8 mouse cellular contexts compared by ENCODE assay signal in genomic region chr17:46857361-46857902, GRCm38 (mm10). TPM values are rescaled to one million over a fixed set of nuclear protein-coding genes. Genes with fewer than 3 reads are reported as not detected.
A peak's percentile ranks its signal among the peaks of the same experiment; 100 is the strongest.
DNase-seq lines count a peak whose midpoint lies in the region; ATAC-seq and TF ChIP-seq lines count a peak whose summit lies in the region.

No protein-coding gene starts in this region.

- H3K4me3 ChIP-seq in C2C12 (ENCODE audit: insufficient read depth, poor library complexity, severe bottlenecking): peak overlapping the region; percentile 97
- H3K4me3 ChIP-seq in heart, embryonic 11.5 days (ENCODE audit: low read depth, low read length): peak overlapping the region; percentile 86
- peak overlapping the region; percentile 96 for H3K4me3 ChIP-seq in kidney, embryonic 16.5 days (ENCODE audit: low read length)
- H3K4me3 ChIP-seq in liver, embryonic 12.5 days: peak overlapping the region; percentile 97

- H3K79me3 ChIP-seq in C2C12 (ENCODE audit: low read depth): peaks cover 34% of the 10 kb centered on the region

- H3K4me1 ChIP-seq in heart, embryonic 11.5 days (ENCODE audit: control insufficient read depth, insufficient read depth, low read length): peaks cover 31% of the 10 kb centered on the region
- H3K4me1 ChIP-seq in kidney, embryonic 16.5 days (ENCODE audit: insufficient read depth, low read length): peaks cover 35% of the 10 kb centered on the region
- peaks cover 43% of the 10 kb centered on the region for H3K4me1 ChIP-seq in liver, embryonic 12.5 days

- H3K79me2 ChIP-seq in C2C12 (ENCODE audit: control insufficient read depth, insufficient read depth): peaks cover 44% of the 10 kb centered on the region

- H3K9me3 ChIP-seq in heart, embryonic 11.5 days (replicated peaks; ENCODE audit: control insufficient read depth, low read length): no peaks in the 10 kb centered on the region
- H3K9me3 ChIP-seq in kidney, embryonic 16.5 days (ENCODE audit: low read length): no peaks in the 10 kb centered on the region
- no peaks in the 10 kb centered on the region for H3K9me3 ChIP-seq in liver, embryonic 12.5 days (replicated peaks)

- peak overlapping the region; percentile 99 for H3ac ChIP-seq in C2C12 (ENCODE audit: control insufficient read depth, insufficient read length, low read depth)

- peaks cover 3% of the 10 kb centered on the region for H3K36me3 ChIP-seq in C2C12 (ENCODE audit: control insufficient read depth, insufficient read depth)
- no peaks in the 10 kb centered on the region for H3K36me3 ChIP-seq in heart, embryonic 11.5 days (ENCODE audit: control insufficient read depth, insufficient read depth, low read length)
- H3K36me3 ChIP-seq in kidney, embryonic 16.5 days (ENCODE audit: insufficient read depth, low read length): no peaks in the 10 kb centered on the region
- no peaks in the 10 kb centered on the region for H3K36me3 ChIP-seq in liver, embryonic 12.5 days

- DNase-seq in brain, adult 2 months (ENCODE audit: low read depth, low spot score): peak; percentile 92
- DNase-seq in neural tube, embryonic 10.5 days (ENCODE audit: extremely low spot score, low spot score): peak; percentile 85
- peak; percentile 70 for DNase-seq in telencephalon, adult 2 months (ENCODE audit: low read depth, low spot score)

- no peaks in the 10 kb centered on the region for H3K27me3 ChIP-seq in C2C12 (ENCODE audit: control insufficient read depth, insufficient read depth, insufficient read length)
- H3K27me3 ChIP-seq in heart, embryonic 11.5 days (ENCODE audit: control insufficient read depth, insufficient read depth, low read length): no peaks in the 10 kb centered on the region
- H3K27me3 ChIP-seq in kidney, embryonic 16.5 days (ENCODE audit: insufficient read depth, low read length): no peaks in the 10 kb centered on the region
- H3K27me3 ChIP-seq in liver, embryonic 12.5 days (replicated peaks): no peaks in the 10 kb centered on the region

- peak overlapping the region; percentile 100 for H3K9ac ChIP-seq in heart, embryonic 11.5 days (ENCODE audit: low read depth, low read length)
- H3K9ac ChIP-seq in kidney, embryonic 16.5 days (replicated peaks; ENCODE audit: low read length): peak overlapping the region; percentile 100
- peak overlapping the region; percentile 100 for H3K9ac ChIP-seq in liver, embryonic 12.5 days

- under 1% methylated on average over 51 of the region's 52 CpGs for WGBS in heart, embryonic 11.5 days (ENCODE audit: insufficient replicate concordance)
- under 1% methylated on average over 30 of the region's 52 CpGs for WGBS in kidney, embryonic 16.5 days
- WGBS in liver, embryonic 12.5 days (ENCODE audit: insufficient replicate concordance): under 1% methylated on average over 43 of the region's 52 CpGs

- H3K27ac ChIP-seq in heart, embryonic 11.5 days (ENCODE audit: low read depth, low read length): peak overlapping the region; percentile 100
- H3K27ac ChIP-seq in kidney, embryonic 16.5 days (ENCODE audit: low read length): peak overlapping the region; percentile 100
- peak overlapping the region; percentile 99 for H3K27ac ChIP-seq in liver, embryonic 12.5 days

- H3K4me2 ChIP-seq in heart, embryonic 11.5 days: peak overlapping the region; percentile 64
- peak overlapping the region; percentile 57 for H3K4me2 ChIP-seq in kidney, embryonic 16.5 days (replicated peaks; ENCODE audit: low read depth, low read length)
- peak overlapping the region; percentile 74 for H3K4me2 ChIP-seq in liver, embryonic 12.5 days

- peak; percentile 53 for ATAC-seq in erythroblast, adult 5-6 weeks (replicated peaks; ENCODE audit: low FRiP score, poor library complexity, severe bottlenecking)
- ATAC-seq in heart, embryonic 11.5 days (replicated peaks; ENCODE audit: insufficient number of reproducible peaks, low FRiP score, low TSS enrichment): peak; percentile 67
- peak; percentile 76 for ATAC-seq in kidney, embryonic 16.5 days (ENCODE audit: low FRiP score, low TSS enrichment)
- peak; percentile 76 for ATAC-seq in liver, embryonic 12.5 days

- TF ChIP-seq CTCF in C2C12 (IDR thresholded peaks at IDR 0.05; ENCODE audit: control insufficient read depth, insufficient read depth, insufficient read length): no peak

TF ChIP-seq in C2C12, 6 proteins besides CTCF, POLR2A, EP300 and RAD21:
- TF ChIP-seq MAX (IDR thresholded peaks at IDR 0.05) (no peak), MYOD1 (IDR thresholded peaks at IDR 0.05; ENCODE audit: control insufficient read depth, insufficient read length, low read depth) (no peak), MYOG (IDR thresholded peaks at IDR 0.05; ENCODE audit: control insufficient read depth, extremely low read depth, insufficient read length) (no peak), FOSL1 (IDR thresholded peaks at IDR 0.05; ENCODE audit: insufficient read depth, low read length, poor library complexity, severe bottlenecking) (no peak), CEBPB (IDR thresholded peaks at IDR 0.05; ENCODE audit: low read depth) (no peak)

RNA-seq across cellular contexts. Expression of gene Bicral, which starts 0.8 kb away (rescaled TPM):
- polyA plus RNA-seq in C2C12 (2012; fragmentation: generic; extraction: Trizol): 3.9 TPM
- 6.5 and 7.5 TPM in 2 replicates for total RNA-seq in erythroblast, adult 5-6 weeks (2015; ENCODE audit: low replicate concordance)
- 3.7 and 4.0 TPM in 2 replicates for total RNA-seq in erythroblast, adult 5-6 weeks (2017; ENCODE audit: low replicate concordance)
- 4.1 and 4.9 TPM in 2 replicates for polyA plus RNA-seq in heart, embryonic 11.5 days (2014; fragmentation: Nextera tagmentation; extraction: Ambion mirVana)
- polyA plus RNA-seq in kidney, embryonic 16.5 days (2015; fragmentation: Nextera tagmentation; extraction: Ambion mirVana): 3.2 and 3.6 TPM in 2 replicates
- polyA plus RNA-seq in liver, embryonic 12.5 days (2016; fragmentation: Nextera tagmentation; extraction: Ambion mirVana): 4.8 and 5.2 TPM in 2 replicates

RNA-seq across cellular contexts. Expression of gene Tbcc, which starts 33.1 kb away (rescaled TPM):
- 46.8 TPM for polyA plus RNA-seq in C2C12 (2012; fragmentation: generic; extraction: Trizol)
- total RNA-seq in erythroblast, adult 5-6 weeks (2015; ENCODE audit: low replicate concordance): 2.3 and 8.1 TPM in 2 replicates
- 1.7 and 5.4 TPM in 2 replicates for total RNA-seq in erythroblast, adult 5-6 weeks (2017; ENCODE audit: low replicate concordance)
- 53.4 and 54.1 TPM in 2 replicates for polyA plus RNA-seq in heart, embryonic 11.5 days (2014; fragmentation: Nextera tagmentation; extraction: Ambion mirVana)
- 49.8 and 54.7 TPM in 2 replicates for polyA plus RNA-seq in kidney, embryonic 16.5 days (2015; fragmentation: Nextera tagmentation; extraction: Ambion mirVana)
- 34.2 and 36.4 TPM in 2 replicates for polyA plus RNA-seq in liver, embryonic 12.5 days (2016; fragmentation: Nextera tagmentation; extraction: Ambion mirVana)

RNA-seq across cellular contexts. Expression of gene Prph2, which starts 52.8 kb away (rescaled TPM):
- 0.01 TPM for polyA plus RNA-seq in C2C12 (2012; fragmentation: generic; extraction: Trizol)
- total RNA-seq in erythroblast, adult 5-6 weeks (2015; ENCODE audit: low replicate concordance): not detected in 2 replicates
- not detected in 2 replicates for total RNA-seq in erythroblast, adult 5-6 weeks (2017; ENCODE audit: low replicate concordance)
- polyA plus RNA-seq in heart, embryonic 11.5 days (2014; fragmentation: Nextera tagmentation; extraction: Ambion mirVana): not detected in 2 replicates
- polyA plus RNA-seq in kidney, embryonic 16.5 days (2015; fragmentation: Nextera tagmentation; extraction: Ambion mirVana): 0.09 and 0.14 TPM in 2 replicates
- polyA plus RNA-seq in liver, embryonic 12.5 days (2016; fragmentation: Nextera tagmentation; extraction: Ambion mirVana): not detected in 2 replicates

Comparison
In these comparisons a context has a peak if more than half of its experiments do, and no peak if none do; other contexts are left out.
1. Peak in every context shown above with its lines: DNase-seq, ATAC-seq, H3K4me3 ChIP-seq and H3K27ac ChIP-seq.